Mouse (Mus musculus): ENCODE results near the gene Psap. TPM values are rescaled to one million over a fixed set of nuclear protein-coding genes. Genes with fewer than 3 reads are reported as not detected.
"Not testable (repeated sequence)": the region's sequence is repeated elsewhere in the genome, so short reads cannot be mapped to it uniquely, and the experiment has no call there.

Gene Psap
- 1,752 and 1,773 TPM in 2 replicates for polyA plus RNA-seq (2012; rRNA removed)

DNA sequence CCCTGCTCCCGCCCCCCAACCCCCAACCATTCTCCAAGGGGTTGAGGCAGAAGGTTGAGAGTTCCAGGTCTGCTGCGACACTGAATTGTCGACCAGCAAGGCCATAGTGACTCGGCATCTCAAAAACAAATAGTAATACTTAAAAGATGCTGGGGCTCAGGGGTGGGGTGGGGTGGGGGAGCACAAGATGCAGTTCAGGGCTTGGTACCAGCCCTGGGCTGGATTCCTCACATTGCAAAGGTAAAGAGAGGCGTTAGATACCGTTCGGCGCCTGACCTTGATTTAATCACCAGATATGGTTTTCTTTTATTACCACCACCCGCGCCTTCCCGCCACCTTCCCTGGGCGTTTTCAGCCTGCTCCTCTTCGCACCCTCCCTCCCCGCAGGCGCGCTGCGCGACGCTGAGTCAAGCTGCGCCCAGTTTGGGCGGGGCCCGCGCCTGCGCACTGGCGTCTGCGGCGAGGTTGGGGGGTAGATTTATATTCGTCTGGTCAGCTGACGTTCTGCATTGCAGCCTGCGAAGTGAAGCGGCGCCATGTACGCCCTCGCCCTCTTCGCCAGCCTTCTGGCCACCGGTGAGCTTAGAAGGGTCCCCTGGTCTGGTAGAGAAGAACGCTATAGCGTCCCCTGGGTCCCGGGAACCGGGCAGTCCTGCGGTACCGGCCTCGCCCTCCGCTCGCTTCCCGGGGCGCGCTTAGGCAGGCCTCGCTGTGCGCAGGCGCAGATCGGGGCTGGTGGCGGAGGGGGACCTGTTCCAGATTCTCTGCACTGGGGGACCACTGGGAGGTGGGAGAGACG lies at the start of gene Psap:
Gene Psap, plus strand, starts transcription at position 421 of the 799 bp plus-strand sequence.
- DNase-seq (ENCODE audit: extremely low spot score in 1 of 2, low spot score in 1 of 2), result peak; percentile 84 to 96

DNA sequence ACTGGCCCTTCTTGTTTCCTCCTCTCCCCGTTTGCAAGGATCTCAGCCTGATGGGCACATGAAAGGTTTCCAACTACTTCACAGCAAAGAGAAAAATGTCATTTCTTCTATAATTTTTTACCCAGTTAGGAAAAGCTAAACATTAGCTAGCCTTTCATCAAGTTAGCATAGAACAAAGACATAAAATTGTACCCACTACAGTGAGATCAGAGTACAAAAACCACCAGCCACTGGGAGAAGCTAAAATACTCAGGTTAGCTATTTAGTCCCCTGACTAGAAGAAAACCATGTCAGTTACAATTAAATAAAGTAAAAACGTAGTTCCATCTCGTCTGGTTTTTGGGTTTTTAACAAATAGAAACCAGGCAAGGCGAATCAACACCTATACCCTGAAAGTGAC lies 49.8 kb upstream of the Psap start:
- no peak for DNase-seq (ENCODE audit: extremely low spot score in 1 of 2, low spot score in 1 of 2)

DNA sequence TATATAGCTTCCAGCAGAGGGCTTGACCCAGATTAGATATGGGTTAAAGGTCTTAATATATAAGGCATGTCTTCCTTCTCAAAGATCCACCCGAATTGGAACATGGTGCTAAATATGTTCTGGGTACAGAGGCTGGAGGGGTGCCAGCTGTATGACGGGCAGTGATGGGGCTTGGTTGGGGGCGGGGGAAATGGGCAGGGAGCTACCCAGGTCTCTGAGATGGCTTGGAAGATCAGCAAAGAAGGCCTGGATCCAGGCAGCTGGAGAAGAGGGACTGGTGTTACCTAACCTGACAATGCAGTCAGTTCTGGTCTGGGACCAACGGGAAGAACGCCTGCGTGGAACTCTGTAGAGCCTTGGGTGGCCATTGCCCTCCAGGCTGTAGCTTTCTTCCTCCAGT lies 48.3 kb upstream of the Psap start:
- DNase-seq (ENCODE audit: extremely low spot score in 1 of 2, low spot score in 1 of 2), result no peak

DNA sequence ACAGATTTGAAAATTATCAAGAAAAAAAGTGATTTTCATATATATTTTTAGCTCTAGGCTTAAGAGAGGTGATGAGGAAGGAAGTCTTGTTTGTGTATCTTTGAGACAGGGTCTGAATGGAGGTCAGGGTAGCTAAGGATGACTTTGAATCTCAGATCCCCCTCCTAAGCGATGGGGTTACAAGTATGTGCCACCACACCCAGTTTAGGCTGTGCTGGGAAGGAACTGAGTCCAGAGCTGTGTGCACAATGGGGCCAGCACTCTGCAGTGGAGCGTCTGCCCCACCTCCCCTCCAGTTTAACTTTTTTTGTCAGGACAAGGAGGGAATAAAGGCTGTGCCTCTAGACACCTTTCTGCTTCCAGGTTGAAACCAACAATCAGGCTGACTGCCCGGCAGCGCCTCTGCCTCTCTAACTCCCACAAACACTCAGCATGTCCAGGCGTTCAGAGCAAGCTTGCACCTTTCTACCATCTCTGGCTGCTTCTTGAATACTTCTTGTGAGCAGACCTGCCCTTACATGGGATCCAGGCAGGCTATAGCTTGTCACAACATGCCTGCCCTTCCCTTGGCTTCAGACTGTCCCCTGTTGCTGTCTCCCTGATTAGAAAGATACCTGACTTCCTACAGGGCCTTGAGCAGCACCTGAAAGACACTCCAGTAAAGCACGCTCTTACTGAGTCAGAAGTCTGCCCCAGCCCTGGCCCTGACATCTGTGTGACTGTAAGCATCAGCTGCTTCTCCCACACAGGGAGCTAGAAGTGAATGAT lies 46.9 kb upstream of the Psap start:
- no peak for DNase-seq (ENCODE audit: extremely low spot score in 1 of 2, low spot score in 1 of 2)

DNA sequence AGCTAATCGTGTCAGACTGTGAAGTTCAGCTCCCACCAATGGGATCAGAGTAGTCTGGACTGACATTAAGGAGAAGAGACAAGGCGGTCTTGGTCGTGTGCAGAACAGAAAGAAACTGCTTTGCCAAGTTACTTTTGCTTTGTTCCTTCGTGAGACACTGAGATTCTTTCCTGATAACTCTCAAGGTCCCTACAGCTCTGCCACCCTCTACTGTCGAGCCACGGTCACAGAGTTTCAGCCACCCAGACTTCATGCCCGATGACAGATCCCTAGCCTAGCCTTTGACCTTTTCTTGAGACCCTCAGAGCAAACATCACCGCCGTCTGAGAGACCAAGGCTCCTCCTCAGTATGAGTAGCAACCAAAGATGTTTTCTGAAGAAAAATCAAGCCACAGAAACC lies 43.4 kb upstream of the Psap start:
- no peak for DNase-seq (ENCODE audit: extremely low spot score in 1 of 2, low spot score in 1 of 2)

DNA sequence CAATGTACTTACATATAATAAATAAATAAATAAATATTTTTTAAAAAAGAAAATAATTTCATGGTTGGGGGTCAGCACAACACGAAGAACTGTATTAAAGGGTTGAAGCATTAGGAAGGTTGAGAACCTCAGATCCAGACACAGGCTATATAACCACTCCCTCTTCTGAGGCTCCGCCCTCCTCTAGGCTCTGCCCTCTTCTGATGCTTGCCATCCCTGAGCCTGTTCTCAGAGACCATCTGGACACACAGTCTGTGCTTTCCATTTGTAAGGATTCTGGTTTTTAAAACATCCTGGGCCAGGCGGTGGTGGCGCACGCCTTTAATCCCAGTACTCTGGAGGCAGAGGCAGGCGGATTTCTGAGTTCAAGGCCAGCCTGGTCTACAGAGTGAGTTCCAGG lies 41.6 kb upstream of the Psap start:
- DNase-seq (ENCODE audit: extremely low spot score in 1 of 2, low spot score in 1 of 2), result not testable (repeated sequence)

DNA sequence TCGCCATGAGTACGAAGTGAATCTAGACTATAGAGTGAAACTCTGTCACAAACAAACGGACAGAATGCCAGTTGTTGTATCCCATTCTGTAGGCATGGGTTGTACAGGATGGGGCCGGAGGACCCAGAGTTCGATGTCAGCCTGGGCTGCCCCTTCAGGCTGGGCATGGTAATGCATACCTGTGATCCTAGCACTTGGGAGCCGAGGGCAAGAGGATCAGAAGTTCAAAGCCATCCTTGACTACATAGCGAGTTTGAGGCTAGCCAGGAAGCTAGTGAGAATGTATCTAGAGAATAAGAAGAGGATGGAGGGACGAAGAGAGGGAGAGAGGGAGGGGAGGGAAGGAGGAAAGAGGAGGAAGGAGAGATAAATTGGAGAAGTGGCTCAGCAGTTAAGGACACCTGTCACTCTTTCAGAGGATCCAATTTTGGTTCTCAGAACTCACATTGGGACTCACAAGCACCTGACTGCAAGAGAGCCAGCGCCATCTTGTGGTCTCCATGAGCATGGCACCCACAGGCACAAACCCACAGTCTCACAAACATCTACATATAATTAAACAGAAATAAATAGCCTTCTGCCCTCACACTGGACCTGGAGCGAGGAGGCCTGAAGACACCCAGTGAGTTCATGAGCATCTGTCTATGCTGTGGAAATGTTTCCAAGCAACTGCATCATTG lies 39.8 kb upstream of the Psap start:
- DNase-seq (ENCODE audit: extremely low spot score in 1 of 2, low spot score in 1 of 2), result peak in 1 of 2 experiments; percentile 62

DNA sequence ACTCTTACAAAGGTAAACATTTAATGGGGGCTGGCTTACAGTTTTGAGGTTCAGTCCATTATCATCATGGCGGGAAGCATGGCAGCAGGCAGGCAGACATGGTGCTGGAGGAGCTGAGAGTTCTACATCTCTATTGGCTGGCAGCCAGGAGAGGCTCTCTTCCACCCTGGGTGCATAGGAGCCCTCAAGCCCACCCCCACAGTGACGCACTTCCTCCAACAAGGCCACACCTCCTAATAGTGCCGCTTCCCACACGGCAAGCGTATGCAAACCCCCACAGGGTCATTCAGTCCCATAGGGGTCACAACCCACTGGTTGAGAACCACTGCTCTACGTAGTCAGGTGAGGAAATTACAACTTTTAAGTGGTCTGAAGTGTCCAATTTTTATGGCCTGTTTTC lies 37.0 kb upstream of the Psap start:
- no peak for DNase-seq (ENCODE audit: extremely low spot score in 1 of 2, low spot score in 1 of 2)

DNA sequence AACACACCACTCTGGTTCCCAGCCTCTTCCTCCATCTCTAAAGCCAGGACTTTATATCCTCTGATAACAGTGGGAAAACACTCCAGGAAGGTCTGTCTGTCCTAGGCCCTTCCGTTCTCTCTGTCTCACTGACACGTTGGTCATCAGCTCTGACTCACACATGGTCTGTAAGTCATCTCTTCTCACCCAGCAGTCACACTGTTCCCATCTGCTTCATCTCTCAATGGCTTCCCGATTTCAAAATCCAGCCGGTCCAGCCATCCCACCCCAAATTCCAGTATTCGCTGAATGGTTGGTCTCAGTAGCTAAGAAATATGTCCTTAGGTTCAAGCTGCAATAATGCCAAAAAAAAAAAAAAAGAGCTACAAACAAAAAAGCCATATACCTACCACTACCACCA lies 33.5 kb upstream of the Psap start:
- no peak for DNase-seq (ENCODE audit: extremely low spot score in 1 of 2, low spot score in 1 of 2)

DNA sequence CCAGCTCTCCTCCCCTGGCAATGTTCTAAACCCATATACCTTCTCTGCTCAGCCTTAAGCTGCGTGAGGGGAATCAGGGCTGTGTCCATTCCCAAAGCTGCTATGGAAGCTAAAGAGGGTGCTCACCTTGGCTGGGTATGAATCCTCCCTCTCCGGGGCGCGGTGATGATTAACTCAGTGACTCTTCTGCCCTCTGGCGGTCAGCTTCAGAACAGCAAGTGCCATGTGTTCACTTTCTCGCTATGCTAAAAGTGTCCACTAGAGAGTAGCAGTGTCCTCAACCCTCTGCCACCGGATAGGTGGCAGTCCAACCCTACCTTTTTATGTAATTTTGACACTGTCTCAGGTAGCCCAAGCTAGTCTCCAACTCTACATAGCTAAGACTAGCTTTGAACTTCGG lies 32.4 kb upstream of the Psap start:
- peak; percentile 87 to 99 for DNase-seq (ENCODE audit: extremely low spot score in 1 of 2, low spot score in 1 of 2)

DNA sequence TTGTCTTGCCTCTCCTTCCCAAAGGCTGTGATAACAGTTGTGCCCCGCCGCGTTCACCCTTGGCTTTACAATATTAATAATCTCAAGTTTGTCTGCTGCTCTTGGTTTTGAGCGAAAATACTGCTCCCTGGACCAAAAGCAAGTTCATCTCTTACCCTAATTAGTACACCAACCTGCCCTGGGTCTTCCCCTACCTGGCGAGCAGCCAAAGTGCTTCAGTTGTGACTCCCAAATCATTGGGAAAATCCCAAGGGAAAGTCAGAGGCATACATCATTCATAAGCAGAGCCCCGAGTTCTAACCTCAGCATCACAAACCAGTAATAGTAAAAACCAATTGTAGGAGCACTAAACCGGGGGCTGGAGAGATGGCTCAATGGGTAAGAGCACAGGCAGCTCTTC lies 31.8 kb upstream of the Psap start:
- no peak for DNase-seq (ENCODE audit: extremely low spot score in 1 of 2, low spot score in 1 of 2)

DNA sequence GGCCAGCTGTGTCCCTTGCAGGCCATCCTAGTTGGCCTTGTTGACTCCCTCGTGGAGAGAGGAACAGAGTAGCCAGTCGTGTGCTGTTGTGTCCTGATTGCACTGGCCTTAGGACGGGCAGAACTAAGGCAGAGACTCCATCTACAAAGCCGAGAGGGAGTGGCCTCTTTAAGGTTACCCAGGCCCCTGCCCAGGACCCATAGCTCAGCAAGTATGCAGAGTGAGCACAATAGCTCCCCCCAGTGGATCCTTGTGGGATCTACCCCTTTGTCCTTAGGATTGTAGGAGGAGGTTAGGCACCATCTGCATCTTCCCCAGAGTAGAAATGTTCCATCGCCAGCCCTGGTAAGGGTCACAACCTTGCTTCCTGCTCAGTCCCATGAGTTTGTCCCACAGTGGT lies 30.9 kb upstream of the Psap start:
- peak in 1 of 2 experiments; percentile 75 for DNase-seq (ENCODE audit: extremely low spot score in 1 of 2, low spot score in 1 of 2)

DNA sequence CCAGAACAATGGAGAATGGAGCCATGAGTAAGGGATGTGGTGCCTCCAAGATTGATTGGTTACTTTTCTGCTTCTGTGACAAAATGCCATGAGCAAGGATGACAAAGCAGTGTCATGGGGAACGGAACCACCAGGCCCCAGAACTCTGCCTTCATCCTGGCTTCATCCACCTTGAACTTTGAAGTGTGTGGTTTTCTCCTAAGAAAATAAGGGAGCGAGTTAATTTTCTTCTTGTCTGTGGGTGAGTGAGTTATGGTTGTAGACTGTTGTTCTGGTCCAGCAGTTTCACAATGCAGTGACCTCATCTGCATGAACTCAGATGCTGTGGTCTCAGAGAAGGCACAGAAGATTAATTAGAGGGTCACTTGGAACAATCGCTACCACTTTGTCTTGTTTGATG lies 29.1 kb upstream of the Psap start:
- not testable (repeated sequence) for DNase-seq (ENCODE audit: extremely low spot score in 1 of 2, low spot score in 1 of 2)

DNA sequence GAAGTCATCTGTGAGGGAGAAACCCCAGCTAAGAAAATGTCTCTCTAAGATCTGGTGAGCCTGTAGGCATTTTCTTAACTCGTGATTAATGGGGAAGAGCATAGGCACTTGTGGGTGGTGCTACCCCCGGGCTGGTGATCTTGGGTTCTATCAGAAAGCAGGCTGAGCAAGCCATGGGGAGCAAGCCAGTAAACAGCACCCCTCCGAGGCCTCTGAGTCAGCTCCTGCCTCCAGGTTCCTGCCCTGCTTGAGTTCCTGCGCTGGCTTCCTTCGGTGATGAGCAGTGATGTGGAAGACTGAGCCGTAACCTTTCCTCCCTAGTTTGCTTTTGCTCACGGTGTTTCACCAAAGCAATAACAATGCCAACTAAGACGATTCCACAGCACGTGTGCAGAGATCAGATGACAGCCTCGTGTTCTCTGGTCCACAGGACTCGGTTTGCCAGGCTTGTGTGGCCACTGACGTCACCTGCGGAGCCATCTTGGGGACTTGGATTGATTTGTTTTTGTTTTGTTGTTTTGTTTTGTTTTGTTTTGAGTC lies 26.9 kb upstream of the Psap start:
- no peak for DNase-seq (ENCODE audit: extremely low spot score in 1 of 2, low spot score in 1 of 2)

DNA sequence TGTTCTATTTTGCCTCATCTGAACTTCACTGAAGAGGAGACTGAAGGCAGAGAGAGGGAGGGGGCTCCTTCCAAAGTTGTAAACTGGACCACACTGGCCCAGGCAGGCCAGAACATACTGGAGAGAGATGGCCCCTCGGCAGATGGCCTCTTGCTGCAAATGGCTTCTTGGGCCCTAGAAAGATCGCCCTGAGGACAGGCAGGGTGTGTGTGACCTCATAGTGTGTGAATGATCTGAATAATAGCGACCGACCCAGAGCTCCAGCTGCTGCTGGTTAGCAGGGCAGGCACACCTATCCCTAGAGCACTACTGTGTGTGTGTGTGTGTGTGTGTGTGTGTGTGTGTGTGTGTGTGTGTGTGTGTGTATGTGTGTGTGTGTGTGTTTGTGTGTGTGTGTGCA lies 25.2 kb upstream of the Psap start:
- DNase-seq (ENCODE audit: extremely low spot score in 1 of 2, low spot score in 1 of 2), result no peak

DNA sequence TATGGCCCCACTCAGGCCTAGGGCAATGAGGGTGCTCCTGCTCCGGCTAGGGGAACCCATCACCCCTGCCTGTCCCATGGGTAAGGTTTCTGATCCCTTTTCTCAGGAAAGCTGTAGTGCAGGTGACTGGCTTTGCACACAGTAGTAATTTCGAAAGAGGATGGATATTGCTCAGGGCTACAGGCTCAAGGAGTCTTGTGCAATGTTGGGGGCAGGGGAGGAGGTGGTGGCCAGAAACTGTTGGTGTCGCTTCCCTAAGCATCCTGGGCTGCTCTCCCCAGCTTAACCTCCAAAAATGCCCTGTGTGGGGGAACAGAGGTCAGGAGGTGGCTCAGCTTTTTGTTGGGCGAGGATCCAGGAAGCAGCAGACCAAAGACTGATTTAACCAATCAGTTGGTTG lies 24.8 kb upstream of the Psap start:
- DNase-seq (ENCODE audit: extremely low spot score in 1 of 2, low spot score in 1 of 2), result no peak

DNA sequence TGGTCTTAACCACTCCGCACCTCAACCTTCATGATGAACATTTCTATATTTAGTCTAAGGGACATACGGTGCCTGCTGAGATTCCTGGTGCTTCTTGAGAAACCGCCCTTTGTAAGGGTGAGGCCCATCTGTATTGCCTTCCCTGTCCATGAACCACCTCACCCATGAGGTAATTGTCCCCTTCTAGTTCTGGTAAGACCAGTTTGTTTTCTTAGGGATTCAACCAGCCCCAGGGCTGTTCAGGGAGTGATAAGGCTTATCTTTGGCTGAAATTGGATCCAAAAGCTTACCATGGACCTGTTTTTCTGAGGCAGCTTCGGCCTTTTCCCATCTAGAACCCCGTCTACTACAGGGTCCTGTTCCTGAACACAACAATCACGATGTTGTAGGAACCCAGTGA lies 21.3 kb upstream of the Psap start:
- no peak for DNase-seq (ENCODE audit: extremely low spot score in 1 of 2, low spot score in 1 of 2)

DNA sequence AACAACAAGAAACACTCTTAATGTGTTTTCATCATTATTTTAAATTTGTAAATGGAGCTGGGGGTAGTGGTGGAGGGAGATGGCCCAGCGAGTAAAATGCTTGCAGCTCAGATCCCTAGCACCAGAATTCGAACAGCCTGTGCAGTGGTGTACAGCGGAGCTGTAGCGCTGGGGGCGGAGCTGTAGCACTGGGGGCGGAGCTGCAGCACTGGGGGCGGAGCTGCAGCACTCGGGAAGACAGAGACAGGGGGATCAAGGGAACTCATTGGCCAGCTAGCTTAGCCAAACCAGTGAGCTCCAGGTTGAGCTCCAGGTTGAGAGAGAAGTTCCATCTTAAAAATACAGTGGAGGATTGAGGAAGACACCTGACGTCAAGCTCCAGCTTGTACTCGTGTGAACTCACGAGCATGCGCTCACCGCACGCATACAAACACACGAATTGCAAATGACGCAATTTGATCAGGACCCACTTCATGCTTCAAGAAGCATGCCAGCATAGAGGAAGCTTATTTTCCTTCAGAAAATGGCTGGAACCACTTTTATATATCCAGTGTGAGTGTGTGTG lies 20.1 kb upstream of the Psap start:
- DNase-seq (ENCODE audit: extremely low spot score in 1 of 2, low spot score in 1 of 2), result no peak

DNA sequence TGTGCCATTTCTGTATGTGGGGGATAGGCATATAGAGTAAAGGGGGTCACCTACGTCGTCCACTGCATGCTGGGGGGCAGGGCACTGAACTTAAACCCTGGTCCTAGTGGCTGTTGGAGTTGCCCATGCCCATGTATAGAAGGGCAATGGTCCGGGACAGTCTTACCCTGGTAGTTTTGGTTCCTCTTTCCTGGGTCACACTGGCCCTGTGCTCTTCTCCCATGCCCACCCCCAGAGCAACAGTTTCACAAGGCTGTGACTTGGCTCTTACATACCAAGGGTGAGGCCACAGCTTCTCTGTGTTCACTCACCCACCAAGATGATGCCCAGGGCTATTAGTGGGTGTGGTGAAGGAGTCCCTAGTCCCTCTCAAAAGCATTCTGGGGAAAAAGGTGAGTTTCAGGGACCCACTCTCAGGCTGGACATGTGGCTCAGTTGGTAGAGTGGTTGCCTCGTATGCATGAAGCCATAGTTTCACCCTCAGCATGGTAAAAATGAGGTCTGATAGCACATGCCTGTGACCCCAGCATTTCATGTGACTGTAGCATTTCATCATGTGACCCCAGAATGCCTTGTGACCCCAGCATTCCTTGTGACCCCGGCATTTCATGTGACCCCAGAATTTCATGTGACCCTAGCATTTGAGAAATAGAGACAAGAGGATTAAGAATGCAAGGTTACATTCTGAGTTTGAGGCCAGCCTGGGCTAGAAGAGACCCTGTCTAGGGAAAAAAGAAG lies 16.7 kb upstream of the Psap start:
- no peak for DNase-seq (ENCODE audit: extremely low spot score in 1 of 2, low spot score in 1 of 2)

DNA sequence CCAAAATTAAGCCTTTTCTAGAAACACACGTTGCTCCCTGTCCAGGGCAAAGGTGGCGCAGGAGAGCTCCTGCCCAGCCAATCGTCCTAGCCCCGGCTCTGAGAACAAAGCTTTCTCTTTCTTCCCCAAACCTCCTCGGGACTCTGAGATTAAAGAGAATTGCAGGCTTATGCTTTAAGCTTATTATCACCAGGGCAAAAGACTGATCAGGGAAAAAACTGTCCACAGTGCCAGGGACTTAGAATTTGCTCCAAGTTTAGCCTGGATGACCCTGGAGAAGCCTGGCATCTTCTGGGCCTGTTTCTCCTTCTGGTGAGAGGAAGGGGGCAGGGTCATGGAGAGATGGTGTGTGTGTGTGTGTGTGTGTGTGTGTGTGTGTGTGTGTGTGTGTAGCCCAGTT lies 15.9 kb upstream of the Psap start:
- DNase-seq (ENCODE audit: extremely low spot score in 1 of 2, low spot score in 1 of 2), result no peak

Measured in frontal cortex, adult 2 months (tissue).